Mouse (Mus musculus) embryonic facial prominence, embryonic 11.5 days (tissue): Measurements from ENCODE around the gene Tmem179. TPM values are rescaled to one million over a fixed set of nuclear protein-coding genes. Genes with fewer than 3 reads are reported as not detected.

Experiments
- ATAC-seq: fragments of 200-750 bp; cut with Nextera tagmentation; replicated peaks from 2 replicates; pipeline ENCODE4 v1.8.0; 2017; ENCODE audit warnings: low read depth; ENCODE audit not compliant: insufficient number of reproducible peaks, low FRiP score, low TSS enrichment
- DNase-seq: peaks from one replicate; pipeline ENCODE4 v3.0.0-alpha.2; 2015; ENCODE audit warnings: low spot score
- H3K27ac ChIP-seq: fragments of 300-500 bp; sonication (generic); replicated peaks from 2 replicates; pipeline ENCODE4 v1.5.1; 2014; ENCODE audit warnings: mild to moderate bottlenecking, low read depth, low read length, control low read depth
- H3K27me3 ChIP-seq: fragments of 300-500 bp; sonication (generic); 2 replicates; pipeline ENCODE4 v1.6.1; 2014; ENCODE audit warnings: mild to moderate bottlenecking, low read length, moderate library complexity, mixed read lengths; ENCODE audit not compliant: control insufficient read depth, insufficient read depth
- H3K36me3 ChIP-seq: fragments of 300-500 bp; sonication (generic); replicated peaks from 2 replicates; pipeline ENCODE4 v1.6.1; 2014; ENCODE audit warnings: low read depth, mild to moderate bottlenecking, low read length, moderate library complexity, mixed read lengths; ENCODE audit not compliant: control insufficient read depth, insufficient read depth
- H3K4me1 ChIP-seq: fragments of 300-500 bp; sonication (generic); 2 replicates; pipeline ENCODE4 v1.6.1; 2014; ENCODE audit warnings: low read length, mixed read lengths; ENCODE audit not compliant: control insufficient read depth, insufficient read depth
- H3K4me2 ChIP-seq: fragments of 300-500 bp; sonication (generic); 2 replicates; pipeline ENCODE4 v1.6.1; 2014; ENCODE audit warnings: low read depth, mild to moderate bottlenecking, control low read depth, low read length, moderate library complexity
- H3K4me3 ChIP-seq: fragments of 300-500 bp; sonication (generic); 2 replicates; pipeline ENCODE4 v1.5.1; 2014; ENCODE audit warnings: low read depth, low read length, control low read depth
- H3K9ac ChIP-seq: fragments of 300-500 bp; sonication (generic); replicated peaks from 2 replicates; pipeline ENCODE4 v1.6.1; 2014; ENCODE audit warnings: mild to moderate bottlenecking, control low read depth, low read length
- H3K9me3 ChIP-seq: fragments of 300-500 bp; sonication (generic); replicated peaks from 2 replicates; pipeline ENCODE4 v1.6.1; 2016; ENCODE audit warnings: mild to moderate bottlenecking, low read length, inconsistent platforms, mixed read lengths; ENCODE audit not compliant: control insufficient read depth
- WGBS: fragments of 180-500 bp; shearing (Covaris S2); extraction: QIAGEN DNeasy Blood & Tissue Kit; methylation state at CpG from one replicate; pipeline ENCODE4 v1.1.7; 2014; 5-methylcytosine and 5-hydroxymethylcytosine counted together
- polyA plus RNA-seq: library from polyadenylated mRNA; unstranded; fragments of >200 nt; fragmentation: Nextera tagmentation; extraction: Ambion mirVana; gene quantifications from 2 replicates; pipeline ENCODE4 v1.2.1, GENCODE M21; 2014

Tmem179 gene
- polyA plus RNA-seq, 1 experiment from 2014 or later, result 1.4 TPM

- ATAC-seq (peak; percentile 30; the same call in 1 of the 2 replicates), DNase-seq (peak; percentile 93)
- Histone ChIP-seq H3K27ac (no peak overlapping the region), H3K4me1 (no peaks in the 10 kb centered on the region), H3K36me3 (no peaks in the 10 kb centered on the region), H3K4me2 (no peak overlapping the region), H3K27me3 (no peaks in the 10 kb centered on the region), H3K4me3 (no peak overlapping the region), H3K9me3 (no peaks in the 10 kb centered on the region), H3K9ac (no peak overlapping the region; the same call in 1 of the 2 replicates)
- 3% methylated on average over 11 of the region's 11 CpGs for WGBS
Measured at GRCm38 (mm10) chr12:112542920-112543300, 26.4 kb upstream of the Tmem179 start.

DNA sequence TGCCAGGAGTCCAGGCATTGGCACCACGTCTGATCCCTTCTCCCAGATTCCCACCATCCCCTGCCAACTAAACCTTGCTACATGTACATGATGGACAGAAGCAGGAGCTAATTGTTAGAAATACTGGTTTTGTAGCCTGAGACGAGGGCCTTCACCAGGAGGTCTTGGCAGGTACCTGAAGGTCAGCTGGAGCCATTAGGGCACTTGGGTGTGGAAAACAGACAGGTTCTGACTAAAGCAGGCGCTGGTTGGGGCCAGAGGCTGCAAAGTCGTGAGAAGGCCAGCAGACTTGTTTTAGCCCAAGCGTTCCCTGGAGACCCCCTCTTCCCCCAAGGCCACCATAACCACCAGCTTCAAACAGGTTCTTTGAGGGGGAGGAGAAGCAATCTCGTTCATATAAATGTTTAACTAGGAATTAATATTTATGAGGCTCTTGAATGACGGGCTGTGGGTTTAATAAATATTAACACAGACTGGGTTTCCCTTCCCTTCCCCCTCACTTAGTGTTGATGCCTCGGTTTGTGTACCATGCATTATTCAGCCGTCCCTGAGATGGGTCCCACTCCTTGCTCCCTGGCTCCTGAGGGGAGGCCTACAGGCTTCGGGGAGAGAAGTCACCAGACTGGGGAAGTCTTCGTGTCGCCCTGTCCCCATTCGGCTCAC is 25.8 kb upstream of the Tmem179 start:
- WGBS, result 61% methylated on average over 13 of the region's 13 CpGs
- no peaks in the 10 kb centered on the region for H3K27me3 ChIP-seq
- no peaks in the 10 kb centered on the region for H3K36me3 ChIP-seq
- no peak overlapping the region; the same call in 1 of the 2 replicates for H3K9ac ChIP-seq
- ATAC-seq, result peak; percentile 12; the same call in 1 of the 2 replicates
- H3K4me1 ChIP-seq, result no peaks in the 10 kb centered on the region
- H3K9me3 ChIP-seq, result no peaks in the 10 kb centered on the region
- no peak overlapping the region for H3K4me3 ChIP-seq
- no peak for DNase-seq
- no peak overlapping the region for H3K27ac ChIP-seq
- no peak overlapping the region for H3K4me2 ChIP-seq

DNA sequence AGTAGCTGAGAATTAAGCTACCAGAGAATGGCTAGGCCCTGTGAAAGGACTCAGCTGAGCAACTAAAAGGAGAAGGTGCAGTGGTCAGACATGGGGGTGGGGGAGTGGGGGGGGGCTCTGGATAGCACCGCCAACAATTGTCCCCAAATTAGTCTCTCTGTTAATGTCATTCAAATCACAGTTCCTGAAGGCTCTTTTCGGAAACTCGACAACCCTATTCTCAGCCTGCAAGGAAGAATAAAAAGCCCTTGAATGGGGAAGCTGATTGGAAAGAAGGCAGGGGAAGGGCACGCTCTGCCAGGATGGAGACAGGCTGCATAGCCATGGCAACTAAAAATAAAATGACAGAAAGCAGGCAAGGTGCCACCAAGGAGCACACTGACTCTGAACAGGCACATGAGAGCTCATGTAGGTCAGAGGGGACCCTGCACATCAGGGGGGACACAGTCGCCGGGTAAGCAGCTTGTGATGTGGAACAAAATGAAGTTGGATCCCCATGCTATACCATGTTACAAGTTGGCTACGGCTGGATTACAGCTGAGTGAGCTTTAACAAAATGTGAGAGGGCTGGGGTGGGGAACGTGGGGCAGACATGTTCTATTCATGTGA is 25.0 kb upstream of the Tmem179 start:
- Histone ChIP-seq H3K4me2 (no peak overlapping the region; the same call in 1 of the 2 replicates), H3K27me3 (no peaks in the 10 kb centered on the region), H3K9me3 (no peaks in the 10 kb centered on the region), H3K36me3 (no peaks in the 10 kb centered on the region), H3K9ac (no peak overlapping the region), H3K27ac (no peak overlapping the region), H3K4me3 (no peak overlapping the region), H3K4me1 (no peaks in the 10 kb centered on the region)
- whole genome bisulfite sequencing, result 52% methylated on average over 8 of the region's 8 CpGs
- peak; percentile 26; the same call in 1 of the 2 replicates for ATAC-seq
- DNase-seq, result no peak

DNA sequence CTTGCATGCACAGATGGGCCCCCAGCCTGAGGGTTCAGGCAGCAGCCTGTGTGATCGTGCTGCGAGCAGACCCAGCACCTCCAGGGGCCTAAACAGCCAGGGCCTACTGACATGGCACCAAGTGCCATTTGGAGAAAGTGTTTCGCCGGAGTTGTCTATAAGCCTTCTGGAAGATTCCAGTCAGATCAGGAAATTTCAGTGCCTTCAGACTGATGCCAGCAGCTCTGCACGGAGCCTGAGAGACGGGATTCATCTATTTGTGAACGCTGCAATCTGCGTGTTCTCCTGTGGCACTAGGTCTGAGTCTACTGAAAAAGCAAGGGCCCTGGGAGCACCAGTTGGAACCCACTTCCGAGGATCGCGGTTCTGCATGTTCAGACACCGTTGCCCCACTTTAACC is 23.8 kb upstream of the Tmem179 start:
- Histone ChIP-seq H3K36me3 (no peaks in the 10 kb centered on the region), H3K27ac (no peak overlapping the region), H3K4me3 (no peak overlapping the region), H3K27me3 (no peaks in the 10 kb centered on the region), H3K9ac (no peak overlapping the region), H3K9me3 (no peaks in the 10 kb centered on the region), H3K4me1 (no peaks in the 10 kb centered on the region), H3K4me2 (no peak overlapping the region)
- ATAC-seq, result no peak
- 86% methylated on average over 12 of the region's 12 CpGs for WGBS
- no peak for DNase-seq

DNA sequence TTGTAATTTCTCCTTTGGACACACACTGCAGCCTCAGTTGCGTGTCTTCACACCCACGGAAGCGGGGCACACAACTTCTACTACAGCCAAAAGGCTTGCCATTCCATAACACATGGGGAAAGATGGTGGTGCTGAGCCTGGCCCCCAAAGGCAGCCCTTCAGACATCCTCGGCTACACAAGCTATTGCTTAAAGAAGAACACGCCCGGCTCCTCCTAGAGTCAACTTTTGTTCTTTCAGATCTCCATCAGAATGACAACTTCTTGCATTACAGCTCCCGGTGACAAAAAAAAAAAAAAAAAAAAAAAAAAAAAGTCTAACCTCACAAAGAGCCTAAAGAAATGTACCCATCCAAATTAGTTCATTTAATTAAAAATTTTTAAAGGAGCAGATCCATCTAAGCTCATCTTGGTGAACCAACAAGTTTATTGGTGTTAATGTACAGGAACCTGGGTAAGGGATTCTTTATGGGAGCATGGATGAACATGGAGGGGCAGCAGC is 23.0 kb upstream of the Tmem179 start:
- no peak overlapping the region for H3K27ac ChIP-seq
- H3K9me3 ChIP-seq, result no peaks in the 10 kb centered on the region
- WGBS, result 92% methylated on average over 7 of the region's 7 CpGs
- no peaks in the 10 kb centered on the region for H3K4me1 ChIP-seq
- no peak for ATAC-seq
- no peak overlapping the region for H3K4me3 ChIP-seq
- H3K9ac ChIP-seq, result no peak overlapping the region
- DNase-seq, result no peak
- no peak overlapping the region for H3K4me2 ChIP-seq
- H3K27me3 ChIP-seq, result no peaks in the 10 kb centered on the region
- H3K36me3 ChIP-seq, result no peaks in the 10 kb centered on the region

DNA sequence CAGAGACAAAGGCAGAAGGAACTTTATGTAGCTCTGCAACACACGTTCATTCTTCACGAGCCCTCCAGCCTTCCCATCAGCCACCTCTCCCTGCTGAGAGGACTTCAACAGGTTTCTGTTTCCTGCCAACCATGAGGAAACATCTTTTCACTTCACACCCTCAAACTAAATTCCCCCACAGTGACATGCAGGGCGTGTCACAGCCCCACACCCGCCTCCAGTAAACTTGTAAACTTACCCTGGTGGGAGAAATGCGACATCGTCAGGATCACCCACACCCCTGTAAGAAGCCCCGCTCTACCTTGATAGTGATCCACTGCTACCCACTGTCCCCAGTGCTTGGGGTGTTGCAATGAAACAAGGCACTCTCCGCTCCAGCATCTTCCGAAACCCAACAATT is 21.8 kb upstream of the Tmem179 start:
- H3K4me1 ChIP-seq, result no peaks in the 10 kb centered on the region
- H3K9me3 ChIP-seq, result no peaks in the 10 kb centered on the region
- no peak overlapping the region for H3K4me3 ChIP-seq
- DNase-seq (no peak), ATAC-seq (no peak)
- no peaks in the 10 kb centered on the region for H3K27me3 ChIP-seq
- H3K4me2 ChIP-seq, result no peak overlapping the region
- no peak overlapping the region for H3K9ac ChIP-seq
- H3K27ac ChIP-seq, result no peak overlapping the region
- 88% methylated on average over 9 of the region's 9 CpGs for WGBS
- no peaks in the 10 kb centered on the region for H3K36me3 ChIP-seq

DNA sequence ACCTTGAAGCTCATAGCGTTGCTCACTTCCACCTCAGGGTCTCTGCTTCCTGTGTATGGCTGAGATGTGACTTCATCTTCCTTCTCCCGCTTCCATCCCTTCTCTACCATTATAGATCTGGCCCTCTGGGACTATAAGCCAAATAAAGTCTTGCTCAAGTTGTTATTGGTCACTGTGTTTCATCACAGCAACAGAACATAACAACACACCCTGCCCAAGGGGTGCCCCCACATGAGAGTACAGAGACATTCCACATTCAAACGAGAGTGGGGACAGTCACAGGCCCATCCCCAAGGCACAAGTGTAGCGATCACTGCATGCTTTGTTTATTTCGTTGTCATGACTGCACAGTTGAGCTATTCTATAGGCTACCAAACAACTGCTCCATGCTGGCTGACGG is 20.7 kb upstream of the Tmem179 start:
- Histone ChIP-seq H3K27me3 (no peaks in the 10 kb centered on the region), H3K36me3 (no peaks in the 10 kb centered on the region), H3K9ac (no peak overlapping the region), H3K4me3 (no peak overlapping the region), H3K4me2 (no peak overlapping the region), H3K9me3 (no peaks in the 10 kb centered on the region), H3K4me1 (no peaks in the 10 kb centered on the region), H3K27ac (no peak overlapping the region)
- ATAC-seq (no peak), DNase-seq (no peak)
- WGBS, result 83% methylated on average over 6 of the region's 6 CpGs

- Histone ChIP-seq H3K9me3 (no peaks in the 10 kb centered on the region), H3K36me3 (no peaks in the 10 kb centered on the region), H3K4me1 (no peaks in the 10 kb centered on the region), H3K27me3 (no peaks in the 10 kb centered on the region), H3K9ac (no peak overlapping the region), H3K27ac (no peak overlapping the region), H3K4me2 (no peak overlapping the region), H3K4me3 (no peak overlapping the region)
- WGBS, result 63% methylated on average over 4 of the region's 4 CpGs
- no peak for DNase-seq
- no peak for ATAC-seq
Measured at GRCm38 (mm10) chr12:112533758-112534157, 17.2 kb upstream of the Tmem179 start.
